Mouse (Mus musculus) frontal cortex, adult 2 months (tissue): Measurements from ENCODE around the gene Bcor. TPM values are rescaled to one million over a fixed set of nuclear protein-coding genes. Genes with fewer than 3 reads are reported as not detected.
A peak's percentile ranks its signal among the peaks of the same experiment; 100 is the strongest.

ENCODE experiments used
- DNase-seq, 2 experiments: peaks; one replicate each; pipeline ENCODE4 v3.0.0; 2022; ENCODE audit warnings: low spot score in 1 of 2; ENCODE audit errors: extremely low spot score in 1 of 2
- polyA plus RNA-seq: library from polyadenylated mRNA; depleted of rRNA; stranded (reverse); fragments of >200 nt; gene quantifications from 2 replicates; pipeline ENCODE4 v1.2.3, GENCODE M21; 2012

The Bcor gene
- polyA plus RNA-seq, 1 experiment = 13.9 TPM

GRCm38 (mm10) chrX:12128165-12129083 is 31.7 kb downstream of the Bcor start:
- DNase-seq = peak in 1 of 2 experiments; percentile 29

DNA sequence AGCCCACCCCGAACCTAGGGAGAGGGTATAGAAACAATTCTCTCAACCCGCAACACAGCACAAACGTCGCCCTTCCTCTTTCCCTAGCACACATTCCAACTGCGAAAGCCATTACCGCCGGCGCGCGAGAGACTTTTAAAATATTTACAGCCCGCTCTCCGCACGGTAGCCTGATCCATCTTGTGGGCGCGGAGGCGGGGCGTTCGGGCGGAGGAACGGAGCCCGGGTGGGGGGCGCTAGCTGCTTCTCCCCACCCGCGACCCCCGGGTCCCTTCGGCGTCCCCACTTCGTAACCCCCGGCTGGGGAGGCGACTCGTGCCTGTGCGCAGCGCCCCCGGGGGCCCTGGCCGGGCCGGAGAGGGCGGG is 32.4 kb downstream of the Bcor start:
- no peak for DNase-seq

GRCm38 (mm10) chrX:12127106-12127670 is 33.0 kb downstream of the Bcor start:
- no peak for DNase-seq

DNA sequence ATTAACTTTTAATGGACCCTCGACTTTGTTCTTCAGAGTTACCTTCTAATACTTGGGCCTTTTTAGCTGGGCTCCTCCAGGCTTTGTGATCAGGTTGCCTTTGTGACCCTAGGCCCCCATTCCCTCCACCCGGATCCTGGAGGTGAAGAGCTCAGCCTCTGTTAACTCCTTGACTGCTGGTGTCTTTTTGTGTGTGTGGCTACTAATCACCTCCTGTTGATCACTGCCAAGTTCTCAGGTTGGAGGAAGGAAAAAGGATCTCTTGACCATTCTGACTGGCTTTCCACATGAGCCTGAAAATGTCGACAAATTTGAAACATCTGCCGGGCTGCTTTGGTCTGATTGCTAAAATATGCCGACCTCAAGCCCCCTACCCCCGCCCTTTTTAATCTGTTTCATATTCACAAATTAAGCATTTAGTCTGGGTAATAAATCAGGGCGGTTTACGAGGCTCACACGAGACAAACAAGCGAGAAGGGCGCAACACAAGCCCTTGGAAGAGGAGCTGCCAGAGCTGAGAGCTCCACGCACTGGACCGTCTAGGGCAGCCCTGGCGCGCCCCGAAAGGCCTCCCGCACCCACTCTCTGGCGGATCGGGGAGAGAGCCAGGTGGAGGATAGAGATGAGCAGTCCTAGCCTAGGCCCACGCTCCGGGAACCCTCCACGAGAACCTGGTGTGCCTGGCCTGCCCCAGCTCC is 33.6 kb downstream of the Bcor start:
- DNase-seq = no peak

DNA sequence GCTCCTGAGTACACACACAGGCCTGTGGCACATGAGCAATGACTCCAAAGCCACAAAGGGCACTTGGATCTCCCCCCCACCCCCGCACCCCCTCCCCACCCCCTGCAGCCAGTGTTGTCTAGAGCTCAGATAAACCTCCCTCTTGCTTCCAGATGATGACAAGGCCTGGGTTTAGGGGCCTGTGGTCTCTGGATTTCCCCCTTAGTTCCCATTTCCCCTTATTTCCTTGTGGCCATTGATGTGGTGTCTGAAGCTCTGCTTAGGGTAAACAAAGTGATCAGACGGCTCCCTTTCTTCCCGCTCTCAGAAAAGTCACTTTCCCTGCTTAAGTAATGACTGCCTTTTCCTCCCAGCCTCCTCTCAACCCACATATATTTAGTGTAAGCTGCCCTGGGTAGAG is 35.6 kb downstream of the Bcor start:
- DNase-seq = no peak

DNA sequence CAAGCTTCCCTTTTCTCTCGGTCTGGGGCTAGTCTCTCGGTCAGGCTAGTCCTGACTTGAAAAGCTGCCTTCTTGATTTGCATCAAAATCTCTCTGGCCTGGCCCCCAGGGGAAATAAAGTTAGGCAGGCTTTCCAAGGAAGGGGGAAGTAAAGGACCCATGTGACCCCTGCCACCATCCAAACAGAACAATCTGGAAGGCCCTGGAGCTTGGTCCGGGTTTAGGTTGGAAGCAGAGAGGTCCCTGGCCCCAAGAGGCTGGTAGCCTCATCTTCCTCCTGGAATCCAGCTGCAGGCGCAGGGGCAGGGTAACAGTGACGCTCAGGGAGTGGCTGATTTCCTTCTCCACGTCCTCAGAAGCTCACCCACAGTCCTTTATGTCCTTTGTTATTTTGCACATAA is 36.5 kb downstream of the Bcor start:
- DNase-seq = no peak

GRCm38 (mm10) chrX:12122594-12123331 is 37.4 kb downstream of the Bcor start:
- no peak for DNase-seq

DNA sequence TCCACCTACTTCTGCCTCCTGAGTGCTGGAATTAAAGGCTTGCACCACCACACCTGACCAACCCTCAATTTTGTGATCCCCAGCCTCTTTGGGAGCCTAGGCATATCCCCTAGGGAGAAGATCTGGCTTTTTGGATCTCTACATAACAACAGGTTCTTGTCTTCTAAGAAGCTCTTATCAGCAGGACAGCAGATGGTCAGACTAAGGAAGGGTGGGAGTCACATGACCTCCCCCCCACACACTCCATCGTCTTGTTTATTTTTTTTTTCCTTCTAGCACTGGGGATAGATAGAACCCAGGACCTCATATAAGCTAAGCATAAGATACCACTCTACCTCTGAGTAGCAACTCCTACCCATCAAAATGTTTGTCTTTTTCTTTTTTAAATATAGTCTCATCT is 40.7 kb downstream of the Bcor start:
- DNase-seq = no peak

GRCm38 (mm10) chrX:12116128-12116527 is 44.0 kb downstream of the Bcor start:
- no peak for DNase-seq

GRCm38 (mm10) chrX:12112166-12112565 is 48.0 kb downstream of the Bcor start:
- no peak for DNase-seq

- no peak for DNase-seq
Measured at GRCm38 (mm10) chrX:12110518-12110917, 49.6 kb downstream of the Bcor start.

GRCm38 (mm10) chrX:12105358-12105757 is 54.8 kb downstream of the Bcor start:
- no peak for DNase-seq

- DNase-seq = no peak
Measured at GRCm38 (mm10) chrX:12096783-12097526, 63.2 kb downstream of the Bcor start.

- DNase-seq = no peak
Measured at GRCm38 (mm10) chrX:12093371-12093770, 66.8 kb downstream of the Bcor start.

GRCm38 (mm10) chrX:12091431-12092061 is 68.6 kb downstream of the Bcor start:
- DNase-seq = peak in 1 of 2 experiments; percentile 27

- DNase-seq = peak in 1 of 2 experiments; percentile 77
Measured at GRCm38 (mm10) chrX:12090871-12091404, 69.2 kb downstream of the Bcor start.

- DNase-seq = peak in 1 of 2 experiments; percentile 28
Measured at GRCm38 (mm10) chrX:12090151-12090870, 69.8 kb downstream of the Bcor start.

DNA sequence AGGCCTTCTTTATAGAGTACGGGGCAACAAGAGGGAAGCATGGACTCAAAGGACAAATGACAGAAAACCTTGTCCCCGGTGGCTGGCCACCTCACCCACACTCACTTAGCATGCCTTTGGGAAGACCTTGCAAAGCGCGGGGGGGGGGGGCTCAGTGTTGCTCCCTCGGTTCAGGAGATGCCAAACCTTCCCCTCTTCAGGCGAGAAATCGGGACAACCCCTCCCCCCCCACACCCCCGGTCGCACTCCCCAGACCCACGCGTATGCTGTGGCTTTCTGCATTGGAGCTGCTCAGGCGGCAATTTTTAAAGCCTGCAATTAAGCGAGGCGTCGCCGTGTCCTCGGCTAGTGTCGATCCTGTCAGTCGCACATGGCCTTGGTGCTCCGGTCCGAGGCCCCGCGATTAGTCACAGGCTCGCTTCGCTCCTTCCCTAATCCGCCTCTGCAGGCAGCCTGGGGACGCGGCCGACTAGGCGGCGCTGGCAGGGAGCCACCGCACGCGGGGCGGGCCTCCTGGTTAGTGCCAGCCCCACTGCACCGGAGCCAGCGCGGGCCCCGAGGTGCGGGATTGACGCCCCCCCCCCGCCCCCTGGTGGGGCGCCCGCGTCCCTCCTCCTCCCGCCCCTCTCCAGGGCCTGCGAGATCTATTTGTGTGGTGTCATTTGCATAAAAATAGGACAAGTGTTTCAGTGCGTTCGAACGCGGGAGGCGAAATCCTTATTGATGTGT is 70.6 kb downstream of the Bcor start:
- DNase-seq = peak in 1 of 2 experiments; percentile 65
